Mouse (Mus musculus) heart, adult 2 months (tissue): ENCODE measurements around the gene Zswim8. TPM values are rescaled to one million over a fixed set of nuclear protein-coding genes. Genes with fewer than 3 reads are reported as not detected.
A peak's percentile ranks its signal among the peaks of the same experiment; 100 is the strongest.

ENCODE experiments used
- DNase-seq, 2 experiments: peaks; one replicate each; pipeline ENCODE4 v3.0.0; 2021
- H3K27ac ChIP-seq: fragments of 200-600 bp; 2 replicates; pipeline ENCODE4 v1.8.1; 2022
- H3K27me3 ChIP-seq: fragments of 200-500 bp; 2 replicates; pipeline ENCODE4 v1.6.1; 2012; ENCODE audit warnings: mild to moderate bottlenecking, low read length, inconsistent platforms, mixed read lengths; ENCODE audit not compliant: control insufficient read depth, insufficient read depth
- H3K36me3 ChIP-seq: fragments of 200-500 bp; 2 replicates; pipeline ENCODE4 v1.6.1; 2012; ENCODE audit warnings: low read length, inconsistent platforms; ENCODE audit not compliant: control insufficient read depth, insufficient read depth
- H3K4me1 ChIP-seq: fragments of 200-500 bp; 2 replicates; pipeline ENCODE4 v1.6.1; 2011; ENCODE audit warnings: low read length; ENCODE audit not compliant: control insufficient read depth, insufficient read depth
- H3K4me3 ChIP-seq: fragments of 200-600 bp; 2 replicates; pipeline ENCODE4 v1.8.1; 2022
- H3K79me2 ChIP-seq: fragments of 200-500 bp; replicated peaks from 2 replicates; pipeline ENCODE4 v1.6.1; 2012; ENCODE audit warnings: mild to moderate bottlenecking, inconsistent platforms, low read length, moderate library complexity, mixed read lengths; ENCODE audit not compliant: control insufficient read depth, insufficient read depth
- H3K9ac ChIP-seq: fragments of 200-500 bp; 2 replicates; pipeline ENCODE4 v1.6.1; 2012; ENCODE audit warnings: low read depth, mild to moderate bottlenecking, control low read depth, inconsistent platforms, low read length, mixed read lengths
- CTCF ChIP-seq: fragments of 200-600 bp; IDR thresholded peaks from 2 replicates; pipeline ENCODE4 v1.8.1; 2022; ENCODE audit warnings: antibody characterized with exemption, mild to moderate bottlenecking, moderate library complexity
- EP300 ChIP-seq: fragments of 200-500 bp; IDR thresholded peaks from 2 replicates; pipeline ENCODE4 v1.6.1; 2011; ENCODE audit warnings: low read depth, low read length, control low read depth; ENCODE audit not compliant: insufficient read depth
- POLR2A ChIP-seq: fragments of 200-500 bp; IDR thresholded peaks from 2 replicates; pipeline ENCODE4 v1.6.1; 2011; ENCODE audit warnings: mild to moderate bottlenecking, low read depth, low read length, control low read depth; ENCODE audit not compliant: insufficient read depth
- WGBS: fragments of 180-500 bp; shearing (Covaris S2); methylation state at CpG from one replicate; pipeline ENCODE4 v1.1.7; 2018; 5-methylcytosine and 5-hydroxymethylcytosine counted together
- intact Hi-C: fragments of 180-260 bp; cut with DNase I; formaldehyde crosslinking; loops from one replicate; pipeline ENCODE4 v1.15.1; 2025
- polyA plus RNA-seq: library from polyadenylated mRNA; depleted of rRNA; stranded (reverse); fragments of >200 nt; gene quantifications from 2 replicates; pipeline ENCODE4 v1.2.3, GENCODE M21; 2012
- total RNA-seq, 2 experiments: library from RNA; stranded (reverse); gene quantifications; 2 replicates each; pipeline ENCODE4 v1.2.3; 2021

Zswim8 gene
- total and polyA plus RNA-seq, 3 experiments: 38.5 to 108 (median 40.0) TPM

GRCm38 (mm10) chr14:20735052-20735451 is 27.7 kb downstream of the Zswim8 start:
- H3K27me3 ChIP-seq: no peaks in the 10 kb centered on the region
- H3K27ac ChIP-seq: peak overlapping the region; percentile 98
- peaks cover 3% of the 10 kb centered on the region; the same call in 1 of the 2 replicates for H3K79me2 ChIP-seq
- TF ChIP-seq EP300 (no peak), POLR2A (no peak), CTCF (no peak)
- H3K4me3 ChIP-seq: peak overlapping the region; percentile 94; the same call in 1 of the 2 replicates
- H3K9ac ChIP-seq: no peak overlapping the region
- H3K4me1 ChIP-seq: peaks cover 7% of the 10 kb centered on the region
- 34% methylated on average over 2 of the region's 2 CpGs for WGBS
- intact Hi-C loops: loop anchor here (10.0 kb wide), 1 partner anchor 140 kb away; no protein-coding TSS in a partner anchor
- DNase-seq: no peak
- H3K36me3 ChIP-seq: no peaks in the 10 kb centered on the region

DNA sequence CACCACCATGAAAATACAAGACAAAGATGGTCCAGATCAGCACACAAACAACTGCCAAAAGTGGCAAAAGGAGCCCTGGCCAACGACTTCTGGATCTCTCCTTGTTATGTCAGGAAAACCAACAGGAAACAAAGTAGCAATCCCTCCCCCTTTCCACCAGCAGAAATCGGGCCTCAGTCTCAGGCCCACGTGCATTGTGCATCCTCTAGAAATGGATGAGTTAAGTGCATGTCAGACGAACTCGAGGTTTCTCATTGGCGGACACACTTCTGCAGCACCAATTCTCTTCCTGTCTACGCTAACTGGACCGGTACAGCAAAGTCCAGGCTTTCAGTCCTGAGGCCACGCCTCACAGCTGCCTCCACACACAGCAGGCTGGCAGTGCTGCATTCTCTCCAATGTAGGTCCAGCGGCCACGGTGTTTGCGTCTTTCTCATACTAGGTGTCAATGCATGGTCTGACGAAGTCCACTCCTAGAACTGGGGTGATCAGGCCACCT is 28.6 kb downstream of the Zswim8 start:
- H3K4me1 ChIP-seq: peaks cover 7% of the 10 kb centered on the region
- 51% methylated on average over 13 of the region's 13 CpGs for WGBS
- H3K4me3 ChIP-seq: no peak overlapping the region
- no peak overlapping the region for H3K9ac ChIP-seq
- DNase-seq: no peak
- H3K36me3 ChIP-seq: no peaks in the 10 kb centered on the region
- no peaks in the 10 kb centered on the region for H3K27me3 ChIP-seq
- peaks cover 3% of the 10 kb centered on the region; the same call in 1 of the 2 replicates for H3K79me2 ChIP-seq
- intact Hi-C loops: loop anchor here (2.0 to 10.0 kb wide), 2 partner anchors 61 to 139 kb away; no protein-coding TSS in a partner anchor
- TF ChIP-seq POLR2A (no peak), CTCF (no peak), EP300 (no peak)
- peak overlapping the region; percentile 20; the same call in 1 of the 2 replicates for H3K27ac ChIP-seq

DNA sequence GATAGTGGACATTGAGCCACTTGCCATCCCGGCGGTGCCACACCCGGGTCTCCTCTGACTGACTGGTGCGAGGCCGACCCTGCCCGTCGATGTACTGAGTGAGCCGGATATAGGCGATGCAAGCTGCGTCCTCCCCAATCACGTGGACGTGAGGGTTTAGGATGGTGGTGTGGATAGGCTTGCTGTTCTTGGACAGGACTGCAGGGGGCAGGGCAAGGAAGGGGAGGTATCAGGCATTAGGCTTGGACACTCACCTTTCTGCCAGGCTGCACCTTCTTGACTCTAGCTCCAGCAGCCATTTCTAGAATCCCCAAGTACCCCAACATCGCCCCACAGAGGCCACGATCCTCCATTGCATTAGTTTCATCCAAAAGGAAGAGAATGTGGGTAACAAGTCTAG is 30.0 kb downstream of the Zswim8 start:
- Histone ChIP-seq H3K4me3 (no peak overlapping the region), H3K36me3 (no peaks in the 10 kb centered on the region), H3K9ac (no peak overlapping the region), H3K27ac (no peak overlapping the region; the same call in 1 of the 2 replicates), H3K4me1 (peaks cover 7% of the 10 kb centered on the region), H3K27me3 (no peaks in the 10 kb centered on the region), H3K79me2 (peaks cover 3% of the 10 kb centered on the region; the same call in 1 of the 2 replicates)
- 26% methylated on average over 14 of the region's 14 CpGs for WGBS
- peak; percentile 63 to 72 for DNase-seq
- intact Hi-C loops: loop anchor here (2.0 to 10.0 kb wide), 2 partner anchors 59 to 137 kb away; no protein-coding TSS in a partner anchor
- TF ChIP-seq EP300: 0 out of 2 replicates have a peak, but pooled peaks have one; percentile 48
- TF ChIP-seq CTCF: peak; percentile 86
- no peak for TF ChIP-seq POLR2A

GRCm38 (mm10) chr14:20738511-20738910 is 31.2 kb downstream of the Zswim8 start:
- Histone ChIP-seq H3K4me1 (peaks cover 5% of the 10 kb centered on the region), H3K4me3 (no peak overlapping the region), H3K27me3 (no peaks in the 10 kb centered on the region), H3K27ac (no peak overlapping the region), H3K79me2 (peaks cover 3% of the 10 kb centered on the region; the same call in 1 of the 2 replicates), H3K36me3 (no peaks in the 10 kb centered on the region), H3K9ac (no peak overlapping the region)
- WGBS: 55% methylated on average over 8 of the region's 8 CpGs
- TF ChIP-seq EP300: no peak
- no peak for TF ChIP-seq POLR2A
- TF ChIP-seq CTCF: no peak
- DNase-seq: no peak
- intact Hi-C loops: loop anchor here (10.0 kb wide), 1 partner anchor 136 kb away; no protein-coding TSS in a partner anchor

DNA sequence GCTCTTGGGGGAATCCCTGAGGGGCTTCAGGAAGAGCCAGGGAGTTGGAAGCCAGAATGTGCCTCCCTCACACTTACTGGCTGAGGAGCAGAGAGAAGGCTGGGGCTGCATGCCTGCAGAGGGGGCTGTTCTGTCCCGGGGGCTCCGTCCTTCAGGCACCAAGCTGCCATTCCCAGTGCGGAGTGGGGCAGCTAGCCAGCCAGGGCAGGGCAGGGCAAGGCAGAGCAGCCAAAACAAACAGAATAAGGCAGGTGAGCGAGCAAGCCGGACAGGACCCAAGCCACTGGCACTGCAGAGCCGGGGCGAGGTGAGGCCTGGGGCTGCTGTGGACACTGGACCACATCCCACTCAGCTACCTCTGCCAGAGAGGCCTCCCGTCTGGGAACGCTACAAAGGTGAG is 33.9 kb downstream of the Zswim8 start:
- no peak for DNase-seq
- peaks cover 5% of the 10 kb centered on the region for H3K36me3 ChIP-seq
- H3K4me3 ChIP-seq: no peak overlapping the region
- H3K27me3 ChIP-seq: no peaks in the 10 kb centered on the region
- no peak overlapping the region for H3K9ac ChIP-seq
- WGBS: 86% methylated on average over 9 of the region's 9 CpGs
- intact Hi-C loops: no loop called here
- TF ChIP-seq EP300 (no peak), POLR2A (no peak), CTCF (no peak)
- H3K4me1 ChIP-seq: no peaks in the 10 kb centered on the region; the same call in 1 of the 2 replicates
- no peaks in the 10 kb centered on the region; the same call in 1 of the 2 replicates for H3K79me2 ChIP-seq
- H3K27ac ChIP-seq: no peak overlapping the region

GRCm38 (mm10) chr14:20743614-20744013 is 36.3 kb downstream of the Zswim8 start:
- intact Hi-C loops: no loop called here
- H3K27me3 ChIP-seq: no peaks in the 10 kb centered on the region
- no peak overlapping the region for H3K4me3 ChIP-seq
- 34% methylated on average over 3 of the region's 3 CpGs for WGBS
- H3K36me3 ChIP-seq: peaks cover 5% of the 10 kb centered on the region
- H3K27ac ChIP-seq: no peak overlapping the region
- DNase-seq: peak in 1 of 2 experiments; percentile 38
- no peaks in the 10 kb centered on the region; the same call in 1 of the 2 replicates for H3K4me1 ChIP-seq
- TF ChIP-seq CTCF (peak; percentile 21), POLR2A (no peak)
- no peaks in the 10 kb centered on the region; the same call in 1 of the 2 replicates for H3K79me2 ChIP-seq
- H3K9ac ChIP-seq: no peak overlapping the region
